Mouse (Mus musculus) kidney, embryonic 15.5 days (tissue): Measurements from ENCODE around the gene Hapln3. TPM values are rescaled to one million over a fixed set of nuclear protein-coding genes. Genes with fewer than 3 reads are reported as not detected.

Source experiments
- ATAC-seq: fragments of 200-750 bp; cut with Nextera tagmentation; replicated peaks from 2 replicates; pipeline ENCODE4 v1.8.0; 2017; ENCODE audit warnings: moderate TSS enrichment; ENCODE audit not compliant: low FRiP score
- H3K27ac ChIP-seq: fragments of 300-500 bp; sonication (generic); 2 replicates; pipeline ENCODE4 v1.5.1; 2015; ENCODE audit warnings: mild to moderate bottlenecking, inconsistent platforms
- H3K27me3 ChIP-seq: fragments of 300-500 bp; sonication (generic); 2 replicates; pipeline ENCODE4 v1.6.1; 2015; ENCODE audit warnings: inconsistent platforms
- H3K36me3 ChIP-seq: fragments of 300-500 bp; sonication (generic); 2 replicates; pipeline ENCODE4 v1.6.1; 2015; ENCODE audit warnings: inconsistent platforms
- H3K4me1 ChIP-seq: fragments of 300-500 bp; sonication (generic); 2 replicates; pipeline ENCODE4 v1.6.1; 2015; ENCODE audit warnings: inconsistent platforms
- H3K4me2 ChIP-seq: fragments of 300-500 bp; sonication (generic); 2 replicates; pipeline ENCODE4 v1.6.1; 2015; ENCODE audit warnings: moderate library complexity, mild to moderate bottlenecking, inconsistent platforms
- H3K4me3 ChIP-seq: fragments of 300-500 bp; sonication (generic); replicated peaks from 2 replicates; pipeline ENCODE4 v1.5.1; 2015; ENCODE audit warnings: mild to moderate bottlenecking, inconsistent platforms
- H3K9ac ChIP-seq: fragments of 300-500 bp; sonication (generic); 2 replicates; pipeline ENCODE4 v1.6.1; 2015; ENCODE audit warnings: mild to moderate bottlenecking, inconsistent platforms
- H3K9me3 ChIP-seq: fragments of 300-500 bp; sonication (generic); replicated peaks from 2 replicates; pipeline ENCODE4 v1.6.1; 2016; ENCODE audit warnings: inconsistent platforms
- WGBS: fragments of 180-500 bp; shearing (Covaris S2); methylation state at CpG from one replicate; pipeline ENCODE4 v1.1.7; 2015; ENCODE audit warnings: mixed read lengths; 5-methylcytosine and 5-hydroxymethylcytosine counted together
- polyA plus RNA-seq: library from polyadenylated mRNA; unstranded; fragments of >200 nt; fragmentation: Nextera tagmentation; extraction: Ambion mirVana; gene quantifications from 2 replicates; pipeline ENCODE4 v1.2.1, GENCODE M21; 2015

Hapln3 gene
- polyA plus RNA-seq, 1 experiment from 2014 or later: 5.2 TPM

DNA sequence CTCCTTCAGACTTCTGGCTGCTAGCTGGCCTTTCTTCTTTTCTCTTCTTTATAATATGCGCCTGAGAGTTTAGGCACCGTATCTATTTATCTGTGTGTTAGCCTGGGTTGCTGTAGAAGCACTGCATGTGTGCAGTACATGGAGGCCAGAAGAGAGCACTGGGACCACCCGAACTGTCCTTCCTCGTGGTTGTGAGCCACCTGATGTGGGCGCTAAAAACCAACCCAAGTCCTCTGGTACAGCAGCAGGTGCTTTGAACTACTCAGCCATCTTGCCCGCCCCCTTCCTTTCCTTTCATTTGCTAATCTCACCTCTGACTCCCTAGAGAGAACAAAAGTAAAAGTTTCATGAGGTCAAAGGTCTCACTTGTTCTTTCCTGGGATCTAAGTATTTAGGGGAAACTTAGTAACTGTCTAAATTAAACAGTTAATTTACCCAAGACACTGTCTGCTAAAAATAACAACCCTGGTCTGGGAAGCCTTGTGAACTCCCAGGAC is 8.6 kb upstream of the Hapln3 start:
- Histone ChIP-seq H3K4me2 (no peak overlapping the region), H3K36me3 (peaks cover 90% of the 10 kb centered on the region), H3K4me3 (no peak overlapping the region), H3K27ac (no peak overlapping the region), H3K27me3 (no peaks in the 10 kb centered on the region), H3K9me3 (no peaks in the 10 kb centered on the region), H3K9ac (no peak overlapping the region), H3K4me1 (no peaks in the 10 kb centered on the region)
- 65% methylated on average over 6 of the region's 6 CpGs for WGBS
- no peak for ATAC-seq

DNA sequence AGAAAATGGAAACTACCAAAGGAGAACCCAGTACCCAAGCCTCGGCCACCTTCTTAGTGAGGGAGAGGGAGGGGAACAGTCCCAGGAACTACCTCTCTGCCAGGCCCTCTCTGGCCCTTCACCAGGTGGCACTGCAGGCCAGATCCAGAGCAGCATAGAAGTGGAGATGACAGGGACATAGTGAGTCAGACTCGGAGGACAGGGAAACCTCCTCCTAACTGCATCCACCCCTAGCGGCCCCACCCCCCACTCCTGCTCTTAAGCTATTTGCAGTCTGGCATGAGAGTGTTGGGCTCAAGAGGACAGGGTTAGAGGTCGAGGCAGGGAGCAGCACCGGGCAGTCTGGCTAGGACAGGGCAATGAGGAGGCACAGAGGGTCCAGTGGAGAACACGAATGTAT is 2.6 kb upstream of the Hapln3 start:
- Histone ChIP-seq H3K9ac (no peak overlapping the region), H3K36me3 (peaks cover 47% of the 10 kb centered on the region), H3K4me1 (peaks cover 40% of the 10 kb centered on the region), H3K27me3 (peaks cover 4% of the 10 kb centered on the region; the same call in 1 of the 2 replicates), H3K4me2 (no peak overlapping the region), H3K4me3 (no peak overlapping the region), H3K9me3 (no peaks in the 10 kb centered on the region), H3K27ac (no peak overlapping the region)
- WGBS: 29% methylated on average over 6 of the region's 6 CpGs
- ATAC-seq: no peak

DNA sequence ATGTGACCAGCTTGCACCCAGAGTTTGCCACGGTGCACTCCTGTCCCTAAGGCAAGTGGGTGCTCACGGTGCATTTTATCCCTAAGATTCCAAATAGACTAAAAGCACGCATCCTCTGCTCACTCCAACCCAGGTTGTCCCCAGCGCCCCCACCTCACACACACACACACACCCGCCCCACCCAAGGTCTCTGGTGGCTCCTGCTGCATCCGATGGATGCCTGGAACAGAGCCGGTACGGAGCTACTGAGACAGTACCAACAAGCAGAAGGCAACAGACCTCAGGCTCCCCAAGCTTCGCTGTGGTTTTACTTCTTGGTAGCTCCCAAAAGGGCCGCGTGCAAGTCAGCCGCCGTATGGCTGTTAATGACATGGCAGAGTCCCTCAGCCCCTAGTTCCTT is 433 bp downstream of the Hapln3 start:
- ATAC-seq: peak; percentile 24; the same call in 1 of the 2 replicates
- Histone ChIP-seq H3K27ac (no peak overlapping the region), H3K4me1 (peaks cover 43% of the 10 kb centered on the region), H3K9me3 (no peaks in the 10 kb centered on the region), H3K4me3 (peak overlapping the region; percentile 40), H3K36me3 (peaks cover 18% of the 10 kb centered on the region), H3K27me3 (peaks cover 4% of the 10 kb centered on the region; the same call in 1 of the 2 replicates), H3K4me2 (peak overlapping the region; percentile 63), H3K9ac (peak overlapping the region; percentile 25; the same call in 1 of the 2 replicates)
- WGBS: 10% methylated on average over 13 of the region's 13 CpGs

DNA sequence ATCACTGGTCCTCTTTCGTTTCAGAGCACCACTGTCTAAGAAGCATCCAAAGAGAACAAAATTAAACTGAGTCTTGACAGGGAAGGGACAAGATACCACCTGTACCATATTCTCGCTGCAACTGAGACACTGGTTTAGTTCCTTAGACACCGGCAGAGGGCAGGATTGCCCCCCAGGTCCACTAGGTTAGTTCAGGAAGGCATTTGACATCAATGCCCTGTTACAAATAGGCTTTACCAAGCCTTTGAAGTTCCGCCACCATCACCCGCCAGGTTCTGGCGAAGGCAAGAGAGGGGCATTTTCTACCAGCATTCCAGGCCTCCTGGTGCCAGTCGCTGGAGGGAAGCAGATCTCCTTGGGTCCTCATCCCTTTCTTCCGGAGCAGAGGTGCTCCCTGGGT is 935 bp downstream of the Hapln3 start:
- peaks cover 4% of the 10 kb centered on the region; the same call in 1 of the 2 replicates for H3K27me3 ChIP-seq
- H3K4me2 ChIP-seq: peak overlapping the region; percentile 63
- no peak for ATAC-seq
- peaks cover 13% of the 10 kb centered on the region for H3K36me3 ChIP-seq
- no peak overlapping the region for H3K27ac ChIP-seq
- peaks cover 43% of the 10 kb centered on the region for H3K4me1 ChIP-seq
- no peak overlapping the region for H3K9ac ChIP-seq
- WGBS: 13% methylated on average over 8 of the region's 8 CpGs
- peak overlapping the region; percentile 40 for H3K4me3 ChIP-seq
- H3K9me3 ChIP-seq: no peaks in the 10 kb centered on the region

DNA sequence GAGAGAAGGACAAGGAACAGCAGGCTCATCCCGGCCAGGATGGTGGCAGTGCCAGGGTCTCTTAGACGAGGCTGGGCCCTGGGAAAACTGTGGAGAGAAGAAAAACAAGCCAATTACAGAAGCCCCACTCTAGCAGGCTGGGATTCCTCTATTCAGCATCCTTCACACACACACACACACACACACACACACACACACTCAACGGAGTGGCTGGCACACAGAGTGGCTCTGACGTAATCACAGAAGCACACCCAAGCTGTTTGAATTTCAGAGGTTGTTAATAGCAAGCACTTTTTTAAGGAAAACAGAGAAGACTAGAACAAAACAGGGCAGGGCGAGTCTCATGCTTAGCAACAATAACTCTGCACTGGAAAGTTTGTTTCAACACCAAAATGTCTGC is 7.4 kb downstream of the Hapln3 start:
- H3K9ac ChIP-seq: no peak overlapping the region
- peaks cover 3% of the 10 kb centered on the region; the same call in 1 of the 2 replicates for H3K4me1 ChIP-seq
- WGBS: 72% methylated on average over 5 of the region's 5 CpGs
- no peaks in the 10 kb centered on the region for H3K36me3 ChIP-seq
- no peak overlapping the region for H3K4me2 ChIP-seq
- no peaks in the 10 kb centered on the region for H3K27me3 ChIP-seq
- no peaks in the 10 kb centered on the region for H3K9me3 ChIP-seq
- H3K4me3 ChIP-seq: no peak overlapping the region
- H3K27ac ChIP-seq: no peak overlapping the region
- no peak for ATAC-seq

DNA sequence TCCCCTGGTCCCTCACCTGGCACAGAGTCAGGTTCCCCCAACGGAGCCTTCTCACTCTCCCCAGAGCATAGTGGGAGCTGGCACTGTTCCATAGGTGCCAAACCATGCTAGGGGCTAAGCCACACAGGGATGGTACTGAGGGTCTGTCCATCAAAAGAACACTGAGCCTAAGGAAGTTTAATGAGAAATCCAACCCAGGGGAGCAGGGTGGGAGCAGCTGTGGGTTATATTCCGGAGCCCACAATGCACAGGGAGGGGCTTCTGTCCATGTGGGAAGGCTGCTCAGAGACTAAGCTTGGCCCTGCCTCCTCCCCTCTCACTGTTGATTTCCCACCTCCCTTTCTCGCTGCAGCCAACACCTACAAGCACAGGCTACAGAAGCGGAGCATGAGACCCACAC is 17.0 kb downstream of the Hapln3 start:
- no peaks in the 10 kb centered on the region for H3K4me1 ChIP-seq
- no peak overlapping the region for H3K4me2 ChIP-seq
- H3K27me3 ChIP-seq: no peaks in the 10 kb centered on the region
- no peaks in the 10 kb centered on the region for H3K9me3 ChIP-seq
- H3K4me3 ChIP-seq: no peak overlapping the region
- WGBS: 41% methylated on average over 4 of the region's 4 CpGs
- no peak overlapping the region for H3K27ac ChIP-seq
- H3K36me3 ChIP-seq: no peaks in the 10 kb centered on the region
- no peak overlapping the region for H3K9ac ChIP-seq
- ATAC-seq: no peak

DNA sequence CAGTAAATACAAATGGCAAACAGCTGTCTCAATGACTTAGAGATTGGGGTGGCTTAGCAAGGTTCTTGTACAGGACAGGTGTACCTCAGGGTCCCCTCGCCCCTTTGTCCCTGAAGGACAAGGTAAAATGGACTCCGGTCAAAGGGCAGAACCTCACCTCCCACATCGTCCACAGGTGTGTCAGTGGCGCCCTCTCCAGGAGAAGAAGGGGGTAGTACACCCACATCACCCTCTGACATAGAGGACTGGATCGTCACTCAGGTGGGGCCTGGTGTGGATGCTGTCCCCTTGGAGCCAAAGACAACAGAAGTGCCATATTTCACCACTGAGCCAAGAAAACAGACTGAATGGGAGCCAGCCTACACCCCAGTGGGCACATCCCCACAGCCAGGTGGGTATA is 34.3 kb downstream of the Hapln3 start:
- ATAC-seq: no peak
- H3K4me2 ChIP-seq: no peak overlapping the region
- H3K36me3 ChIP-seq: no peaks in the 10 kb centered on the region
- H3K4me1 ChIP-seq: no peaks in the 10 kb centered on the region
- H3K9ac ChIP-seq: no peak overlapping the region
- H3K27ac ChIP-seq: no peak overlapping the region
- 81% methylated on average over 5 of the region's 5 CpGs for WGBS
- H3K9me3 ChIP-seq: no peaks in the 10 kb centered on the region
- no peaks in the 10 kb centered on the region for H3K27me3 ChIP-seq
- no peak overlapping the region for H3K4me3 ChIP-seq

DNA sequence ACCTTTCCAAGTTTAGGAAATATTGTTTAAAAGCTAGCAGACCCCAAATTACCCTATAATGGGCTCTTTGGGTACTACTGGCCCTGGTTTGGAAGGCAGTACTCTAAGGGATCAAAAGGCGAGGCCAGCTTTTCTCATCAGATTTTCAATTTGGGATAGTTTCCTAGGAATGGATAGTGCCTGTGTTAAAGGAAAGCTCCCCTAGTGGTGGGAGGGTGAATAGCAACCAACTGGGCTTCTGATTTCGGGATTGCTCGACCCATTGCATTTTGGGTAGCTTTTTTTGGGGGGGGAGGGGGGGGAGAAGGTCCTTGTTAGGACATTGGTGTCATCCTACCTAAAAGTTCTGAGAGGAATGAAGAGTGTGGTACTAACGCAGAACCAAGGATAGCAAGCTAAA is 41.7 kb downstream of the Hapln3 start:
- Histone ChIP-seq H3K27ac (no peak overlapping the region), H3K4me2 (no peak overlapping the region), H3K9ac (no peak overlapping the region), H3K27me3 (no peaks in the 10 kb centered on the region), H3K4me1 (no peaks in the 10 kb centered on the region), H3K9me3 (no peaks in the 10 kb centered on the region), H3K36me3 (no peaks in the 10 kb centered on the region), H3K4me3 (no peak overlapping the region)
- 72% methylated on average over 4 of the region's 4 CpGs for WGBS
- no peak for ATAC-seq

DNA sequence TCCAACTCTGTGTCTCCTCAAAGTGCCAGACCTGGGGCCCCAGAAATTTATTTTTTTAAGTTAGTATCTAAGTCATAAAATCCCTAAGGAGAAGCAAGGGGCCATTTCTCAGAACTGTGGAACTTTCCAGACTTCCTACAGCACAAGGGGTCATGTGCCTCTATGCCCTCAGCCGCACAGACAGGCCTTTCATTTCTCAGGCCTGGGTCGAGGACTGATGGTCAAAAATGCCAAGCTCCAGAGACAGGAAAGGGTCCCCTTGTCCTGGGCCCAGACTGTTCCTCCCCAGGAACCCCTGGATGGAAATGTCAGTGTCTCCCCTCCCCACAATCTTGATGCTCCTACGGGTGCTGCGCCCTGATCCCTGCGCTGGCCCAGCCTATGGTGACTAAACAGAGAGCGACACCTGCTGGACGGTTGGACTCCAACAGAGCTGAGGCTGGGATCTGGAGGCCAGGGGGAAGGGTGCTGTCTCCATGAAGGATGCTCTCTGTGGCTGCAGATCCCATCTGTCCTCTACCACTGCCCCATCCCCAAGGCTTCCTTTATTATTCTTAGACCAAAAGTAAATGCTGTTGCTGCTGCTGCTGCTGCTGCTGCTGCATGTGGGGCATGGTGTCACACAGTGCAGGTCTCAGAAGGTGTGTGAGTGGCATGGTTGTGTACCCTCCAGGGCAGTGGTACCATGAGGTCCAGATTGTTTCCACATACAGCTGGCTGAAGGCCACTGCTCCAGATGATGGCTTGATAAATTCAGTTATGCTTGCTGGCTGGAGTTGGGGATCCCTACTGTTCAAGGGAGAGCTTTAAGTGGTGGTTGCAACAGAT is 50.0 kb downstream of the Hapln3 start:
- Histone ChIP-seq H3K9me3 (no peaks in the 10 kb centered on the region), H3K27me3 (0 out of 2 replicates have a peak, but pooled peaks cover 5% of the 10 kb centered on the region), H3K4me2 (no peak overlapping the region), H3K4me3 (no peak overlapping the region), H3K36me3 (no peaks in the 10 kb centered on the region), H3K9ac (no peak overlapping the region), H3K4me1 (no peaks in the 10 kb centered on the region), H3K27ac (no peak overlapping the region)
- peak; percentile 52; the same call in 1 of the 2 replicates for ATAC-seq
- 20% methylated on average over 7 of the region's 7 CpGs for WGBS

DNA sequence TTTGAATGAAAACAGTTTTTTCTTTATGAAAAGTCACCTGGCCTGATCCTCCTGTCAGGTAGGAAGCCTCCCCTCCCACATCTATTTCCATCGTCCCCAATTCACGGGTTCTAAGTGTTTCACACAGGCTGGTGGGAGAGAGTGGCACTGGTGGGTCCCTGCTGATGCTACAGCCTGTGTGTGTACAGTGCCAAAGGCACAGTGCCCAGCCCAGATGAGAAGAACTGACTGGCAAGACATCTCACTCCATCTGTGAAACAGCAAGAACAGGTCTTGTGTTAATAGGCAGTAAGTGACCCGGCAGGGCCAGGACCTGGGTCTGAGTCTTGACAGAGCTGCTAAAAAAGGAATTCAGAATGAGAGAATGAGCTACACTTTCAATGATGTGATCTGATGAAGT is 51.6 kb downstream of the Hapln3 start:
- Histone ChIP-seq H3K4me2 (no peak overlapping the region), H3K27ac (no peak overlapping the region), H3K9ac (no peak overlapping the region), H3K9me3 (no peaks in the 10 kb centered on the region), H3K4me1 (no peaks in the 10 kb centered on the region), H3K4me3 (no peak overlapping the region), H3K36me3 (no peaks in the 10 kb centered on the region), H3K27me3 (0 out of 2 replicates have a peak, but pooled peaks cover 5% of the 10 kb centered on the region)
- no peak for ATAC-seq
- 63% methylated on average over 3 of the region's 3 CpGs for WGBS

DNA sequence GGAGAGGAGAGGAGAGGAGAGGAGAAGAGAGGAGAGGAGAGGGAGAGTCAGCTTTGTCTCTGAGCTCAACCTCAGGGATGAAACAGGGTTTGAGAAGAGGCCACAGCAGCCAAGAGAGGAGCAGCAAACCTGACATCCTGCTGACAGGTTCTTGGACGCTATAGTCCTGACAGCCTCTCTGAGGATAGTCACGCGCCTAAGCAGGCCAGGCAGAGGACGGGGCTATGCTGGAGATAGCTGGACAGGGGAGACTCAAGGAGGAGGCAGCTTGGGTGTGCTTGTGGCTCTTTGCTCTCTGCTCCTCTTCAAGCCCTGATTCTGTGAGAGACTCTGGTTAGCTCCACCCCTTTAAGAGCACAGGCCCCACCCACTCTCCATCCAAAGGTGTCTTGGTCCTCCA is 62.6 kb downstream of the Hapln3 start:
- H3K4me3 ChIP-seq: no peak overlapping the region
- H3K27me3 ChIP-seq: no peaks in the 10 kb centered on the region
- ATAC-seq: no peak
- no peaks in the 10 kb centered on the region for H3K4me1 ChIP-seq
- 44% methylated on average over 4 of the region's 4 CpGs for WGBS
- H3K36me3 ChIP-seq: no peaks in the 10 kb centered on the region
- H3K9me3 ChIP-seq: no peaks in the 10 kb centered on the region
- no peak overlapping the region for H3K27ac ChIP-seq
- H3K9ac ChIP-seq: no peak overlapping the region
- no peak overlapping the region for H3K4me2 ChIP-seq

DNA sequence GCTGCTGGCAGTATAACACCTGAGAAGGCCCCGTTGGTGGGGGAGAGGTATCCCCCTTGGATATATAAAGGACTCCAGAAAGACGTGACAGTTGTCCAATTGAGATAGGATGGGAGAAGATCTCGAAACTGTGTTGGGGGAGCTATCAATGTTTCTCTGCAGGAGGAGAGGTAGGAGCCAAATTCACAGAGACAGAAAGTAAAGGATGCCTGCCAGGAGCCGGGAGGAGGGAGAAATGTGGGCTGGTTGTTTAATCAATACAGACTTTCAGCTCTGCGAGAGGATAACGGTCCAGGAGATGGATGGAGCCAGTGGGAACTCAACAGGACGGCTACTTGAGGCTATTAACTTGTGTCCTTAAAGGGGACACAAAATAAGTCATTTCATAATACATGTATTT is 63.4 kb downstream of the Hapln3 start:
- no peak overlapping the region for H3K9ac ChIP-seq
- H3K4me1 ChIP-seq: no peaks in the 10 kb centered on the region
- H3K4me2 ChIP-seq: no peak overlapping the region
- H3K27me3 ChIP-seq: no peaks in the 10 kb centered on the region
- ATAC-seq: no peak
- 59% methylated on average over 7 of the region's 7 CpGs for whole genome bisulfite sequencing
- no peaks in the 10 kb centered on the region for H3K36me3 ChIP-seq
- no peaks in the 10 kb centered on the region for H3K9me3 ChIP-seq
- no peak overlapping the region for H3K27ac ChIP-seq
- H3K4me3 ChIP-seq: no peak overlapping the region
